12 mouse cellular contexts compared by ENCODE assay signal in the genomic region with DNA sequence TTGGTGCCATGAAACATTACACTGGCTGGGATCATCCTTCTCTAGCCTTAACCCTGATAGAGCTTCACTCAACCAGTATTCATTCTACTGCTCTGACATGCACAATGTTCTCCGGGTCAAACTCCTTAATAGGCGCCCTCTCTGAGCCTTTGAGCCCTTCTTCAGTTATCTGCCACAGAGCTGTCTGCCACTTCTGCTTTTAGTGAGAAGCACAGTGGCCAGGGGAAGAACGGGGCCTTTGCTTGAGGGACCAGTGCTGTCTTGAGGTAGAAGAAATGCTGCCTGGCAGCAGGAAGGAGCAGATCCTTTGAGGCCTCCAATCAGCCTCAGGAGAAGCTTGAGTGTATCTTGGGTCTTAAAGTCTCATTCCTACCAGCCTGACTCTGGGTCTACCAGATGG.
"Had no signal": no experiment of that assay in that cellular context is flagged by ENCODE, and none has a peak within 500 bp of the region (broad histone marks: within the 10 kb centered on the region; RNA-seq: fewer than 3 reads in every experiment).

No protein-coding gene starts in this region.

- DNase-seq: kidney, adult 8-10 months; kidney, postnatal 25 days; liver, embryonic 13.5 days; liver, postnatal 0 days; right cerebral cortex, postnatal 14 days; thymus, adult 2 months had no signal

- H3K36me3 ChIP-seq: limb, embryonic 10.5 days; liver, embryonic 13.5 days; lung, embryonic 15.5 days; midbrain, embryonic 12.5 days; stomach, embryonic 15.5 days had no signal

- H3K4me3 ChIP-seq: left cerebral cortex, adult 2 months; limb, embryonic 10.5 days; liver, embryonic 13.5 days; lung, embryonic 15.5 days; midbrain, embryonic 12.5 days; stomach, embryonic 15.5 days had no signal

- H3K9me3 ChIP-seq: limb, embryonic 10.5 days; liver, embryonic 13.5 days; lung, embryonic 15.5 days; midbrain, embryonic 12.5 days; stomach, embryonic 15.5 days had no signal

- ATAC-seq: intestine, postnatal 0 days; liver, postnatal 0 days had no signal

- H3K27me3 ChIP-seq: liver, embryonic 13.5 days; lung, embryonic 15.5 days; midbrain, embryonic 12.5 days; stomach, embryonic 15.5 days had no signal

- H3K4me1 ChIP-seq: limb, embryonic 10.5 days; liver, embryonic 13.5 days; lung, embryonic 15.5 days; midbrain, embryonic 12.5 days; stomach, embryonic 15.5 days had no signal
